Mouse (Mus musculus): ENCODE data around the gene Myh14.

- TF ChIP-seq GATA1 (IDR thresholded peaks at IDR 0.05; ENCODE audit: borderline replicate concordance, low read length) (no peak), FLI1 (IDR thresholded peaks at IDR 0.05; ENCODE audit: low read length) (no peak)
Measured at GRCm38 (mm10) chr7:44706322-44706721, 35.7 kb upstream of the Myh14 start.

All from megakaryocyte, embryonic 14.5 days (primary cell).